Mouse (Mus musculus) MEL (cell line): Measurements from ENCODE around the gene Ube2cbp. TPM values are rescaled to one million over a fixed set of nuclear protein-coding genes. Genes with fewer than 3 reads are reported as not detected.

ENCODE experiments used
- DNase-seq: peaks from one replicate; pipeline ENCODE4 v3.0.0; 2011; ENCODE audit warnings: low read depth, low spot score
- H3K27ac ChIP-seq: 2 replicates; pipeline ENCODE4 v1.5.1; 2012; ENCODE audit warnings: low read depth, mild to moderate bottlenecking, control low read depth, low read length, moderate library complexity; ENCODE audit not compliant: control insufficient read depth
- H3K27me3 ChIP-seq, 2 experiments: fragments of 150-350 bp in 1 of 2; sonication (generic) in 1 of 2; 2 replicates each; pipeline ENCODE4 v1.6.1; 2012; ENCODE audit warnings: low read length in 2 of 2, mild to moderate bottlenecking in 2 of 2, improper control_type of control experiment in 1 of 2, moderate library complexity in 1 of 2; ENCODE audit not compliant: insufficient read depth in 2 of 2, control insufficient read depth in 1 of 2
- H3K36me3 ChIP-seq, 2 experiments: 2 replicates each; pipeline ENCODE4 v1.6.1; 2012 to 2014; ENCODE audit warnings: low read length in 2 of 2, improper control_type of control experiment in 1 of 2, inconsistent platforms in 1 of 2, mild to moderate bottlenecking in 1 of 2; ENCODE audit not compliant: insufficient read depth in 2 of 2, control insufficient read depth in 1 of 2
- H3K4me1 ChIP-seq, 2 experiments: fragments of 150-350 bp in 1 of 2; sonication (generic) in 1 of 2; 2 replicates each; pipeline ENCODE4 v1.6.1; 2012; ENCODE audit warnings: low read length in 2 of 2, improper control_type of control experiment in 1 of 2, mild to moderate bottlenecking in 1 of 2; ENCODE audit not compliant: insufficient read depth in 2 of 2, control insufficient read depth in 1 of 2
- H3K4me3 ChIP-seq, 2 experiments: fragments of 150-350 bp in 1 of 2; sonication (generic) in 1 of 2; 2 replicates each; pipeline ENCODE4 v1.5.1; 2012; ENCODE audit warnings: low read depth in 2 of 2, low read length in 2 of 2, mild to moderate bottlenecking in 2 of 2, moderate library complexity in 2 of 2, control low read depth in 1 of 2, improper control_type of control experiment in 1 of 2; ENCODE audit not compliant: control insufficient read depth in 1 of 2, insufficient read depth in 1 of 2
- H3K79me2 ChIP-seq: 2 replicates; pipeline ENCODE4 v1.6.1; 2012; ENCODE audit warnings: mild to moderate bottlenecking, low read length, moderate library complexity; ENCODE audit not compliant: control insufficient read depth, poor library complexity, insufficient read depth
- H3K9ac ChIP-seq: 2 replicates; pipeline ENCODE4 v1.6.1; 2012; ENCODE audit warnings: low read depth, mild to moderate bottlenecking, control low read depth, low read length, moderate library complexity; ENCODE audit not compliant: control insufficient read depth, poor library complexity, severe bottlenecking
- H3K9me3 ChIP-seq: fragments of 150-350 bp; sonication (generic); replicated peaks from 2 replicates; pipeline ENCODE4 v1.6.1; 2012; ENCODE audit warnings: mild to moderate bottlenecking, low read length, improper control_type of control experiment, moderate library complexity; ENCODE audit not compliant: insufficient read depth
- BHLHE40 ChIP-seq: IDR thresholded peaks from 2 replicates; pipeline ENCODE4 v1.6.1; 2012; ENCODE audit warnings: low read depth, mild to moderate bottlenecking, inconsistent platforms, low read length, improper control_type of control experiment, borderline replicate concordance
- CTCF ChIP-seq, 3 experiments: IDR thresholded peaks in 2 of 3; conservative IDR thresholded peaks in 1 of 3; 2 replicates each; pipeline ENCODE4 v1.5.1; 2011 to 2012; ENCODE audit warnings: low read length in 3 of 3, low read depth in 2 of 3, mild to moderate bottlenecking in 2 of 3, improper control_type of control experiment in 1 of 3, inconsistent platforms in 1 of 3, mixed read lengths in 1 of 3, moderate library complexity in 1 of 3; ENCODE audit not compliant: control insufficient read depth in 1 of 3, insufficient read depth in 1 of 3, poor library complexity in 1 of 3, severe bottlenecking in 1 of 3
- ETS1 ChIP-seq: IDR thresholded peaks from 2 replicates; pipeline ENCODE4 v1.6.1; 2012; ENCODE audit warnings: low read depth, mild to moderate bottlenecking, inconsistent platforms, low read length, improper control_type of control experiment, moderate library complexity
- GABPA ChIP-seq: IDR thresholded peaks from 2 replicates; pipeline ENCODE4 v1.6.1; 2012; ENCODE audit warnings: low read depth, mild to moderate bottlenecking, inconsistent platforms, low read length, improper control_type of control experiment, moderate library complexity
- GATA1 ChIP-seq: IDR thresholded peaks from 2 replicates; pipeline ENCODE4 v1.6.1; 2011; ENCODE audit warnings: low read depth, low read length, improper control_type of control experiment
- JUND ChIP-seq: IDR thresholded peaks from 2 replicates; pipeline ENCODE4 v1.6.1; 2011; ENCODE audit warnings: low read depth, mild to moderate bottlenecking, improper control_type of control experiment, low read length
- MAFK ChIP-seq: IDR thresholded peaks from 2 replicates; pipeline ENCODE4 v1.6.1; 2011; ENCODE audit warnings: low read depth, mild to moderate bottlenecking, low read length, improper control_type of control experiment, borderline replicate concordance
- MAZ ChIP-seq: IDR thresholded peaks from 2 replicates; pipeline ENCODE4 v1.6.1; 2012; ENCODE audit warnings: low read depth, mild to moderate bottlenecking, inconsistent platforms, low read length, improper control_type of control experiment
- MEF2A ChIP-seq: IDR thresholded peaks from 2 replicates; pipeline ENCODE4 v1.6.1; 2014; ENCODE audit warnings: low read depth, mild to moderate bottlenecking, inconsistent platforms, low read length, improper control_type of control experiment; ENCODE audit not compliant: poor library complexity, insufficient replicate concordance, severe bottlenecking; ENCODE audit errors: extremely low read depth
- MXI1 ChIP-seq: IDR thresholded peaks from 2 replicates; pipeline ENCODE4 v1.6.1; 2011; ENCODE audit warnings: mild to moderate bottlenecking, low read depth, low read length, improper control_type of control experiment
- MYB ChIP-seq: IDR thresholded peaks from 2 replicates; pipeline ENCODE4 v1.6.1; 2011; ENCODE audit warnings: mild to moderate bottlenecking, low read depth, low read length, improper control_type of control experiment
- NRF1 ChIP-seq: IDR thresholded peaks from 2 replicates; pipeline ENCODE4 v1.6.1; 2014; ENCODE audit warnings: low read depth, mild to moderate bottlenecking, inconsistent platforms, low read length, improper control_type of control experiment, moderate library complexity; ENCODE audit not compliant: poor library complexity, insufficient read depth, severe bottlenecking
- POLR2A ChIP-seq, 2 experiments: IDR thresholded peaks; 2 replicates each; pipeline ENCODE4 v1.6.1; 2011 to 2012; ENCODE audit warnings: low read length in 2 of 2, mild to moderate bottlenecking in 2 of 2, control low read depth in 1 of 2, improper control_type of control experiment in 1 of 2, low read depth in 1 of 2, moderate library complexity in 1 of 2; ENCODE audit not compliant: control insufficient read depth in 1 of 2, insufficient read depth in 1 of 2, poor library complexity in 1 of 2
- RAD21 ChIP-seq: IDR thresholded peaks from 2 replicates; pipeline ENCODE4 v1.6.1; 2011; ENCODE audit warnings: mild to moderate bottlenecking, low read depth, low read length, improper control_type of control experiment
- RCOR1 ChIP-seq: IDR thresholded peaks from 2 replicates; pipeline ENCODE4 v1.6.1; 2012; ENCODE audit warnings: low read depth, mild to moderate bottlenecking, inconsistent platforms, low read length, improper control_type of control experiment
- SIN3A ChIP-seq: IDR thresholded peaks from 2 replicates; pipeline ENCODE4 v1.6.1; 2012; ENCODE audit warnings: low read length, improper control_type of control experiment, inconsistent platforms
- USF1 ChIP-seq: IDR thresholded peaks from 2 replicates; pipeline ENCODE4 v1.6.1; 2014; ENCODE audit warnings: low read depth, mild to moderate bottlenecking, inconsistent platforms, low read length, improper control_type of control experiment, moderate library complexity
- USF2 ChIP-seq, 2 experiments: IDR thresholded peaks; 2 replicates each; pipeline ENCODE4 v1.6.1; 2011 to 2012; ENCODE audit warnings: improper control_type of control experiment in 2 of 2, low read length in 2 of 2, borderline replicate concordance in 1 of 2, inconsistent platforms in 1 of 2, low read depth in 1 of 2, mild to moderate bottlenecking in 1 of 2; ENCODE audit not compliant: insufficient read depth in 1 of 2
- ZKSCAN1 ChIP-seq: IDR thresholded peaks from 2 replicates; pipeline ENCODE4 v1.6.1; 2012; ENCODE audit warnings: low read depth, mild to moderate bottlenecking, inconsistent platforms, low read length, improper control_type of control experiment, moderate library complexity
- ZMIZ1 ChIP-seq: IDR thresholded peaks from 2 replicates; pipeline ENCODE4 v1.6.1; 2012; ENCODE audit warnings: low read depth, mild to moderate bottlenecking, inconsistent platforms, low read length, improper control_type of control experiment, moderate library complexity
- polyA plus RNA-seq, 2 experiments: library from polyadenylated mRNA; stranded (reverse) in 1 of 2; unstranded in 1 of 2; fragments of >175 nt in 1 of 2; fragments of >200 nt in 1 of 2; gene quantifications; 2 replicates each; pipeline versions ENCODE4 v1.2.1 to v1.2.4; 2012; ENCODE audit warnings: low replicate concordance in 2 of 2, low read depth in 1 of 2; ENCODE audit not compliant: insufficient read length in 2 of 2, insufficient read depth in 1 of 2, missing spikeins in 1 of 2
- total RNA-seq: library from RNA; depleted of rRNA; stranded (reverse); fragments of 300-350 nt; gene quantifications from 2 replicates; pipeline ENCODE4 v1.2.3, GENCODE M21; 2012; rRNA removed

Ube2cbp gene
- total and polyA plus RNA-seq, 3 experiments = 6.4 to 7.2 TPM; not detected in 1

DNA sequence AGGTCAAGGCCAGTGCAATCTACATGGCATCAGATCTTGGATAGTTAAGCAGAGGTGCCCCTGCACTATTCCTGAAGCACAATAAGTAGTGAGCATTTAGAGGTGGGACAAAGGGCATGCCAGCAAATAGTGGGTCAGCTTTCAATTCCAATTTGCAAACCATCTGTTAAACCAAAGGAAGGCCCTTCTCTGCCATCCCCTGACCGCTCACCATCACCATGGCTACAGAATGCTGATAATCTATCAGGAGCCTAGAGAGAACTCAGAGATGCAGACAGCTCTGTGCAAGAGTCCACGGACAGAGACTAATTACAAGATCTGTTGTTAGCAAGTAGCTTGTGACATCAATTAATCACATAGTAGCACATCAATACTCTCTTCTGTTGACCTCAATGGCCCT, 198.1 kb downstream of the Ube2cbp start:
- DNase-seq = no peak
- no peaks in the 10 kb centered on the region for H3K27me3 ChIP-seq

More for the DNA sequence above, 198.1 kb downstream of the Ube2cbp start:
- H3K4me3 ChIP-seq = no peak overlapping the region
- no peak overlapping the region for H3K9ac ChIP-seq
- no peak overlapping the region for H3K27ac ChIP-seq
- H3K36me3 ChIP-seq = no peaks in the 10 kb centered on the region
- no peaks in the 10 kb centered on the region for H3K79me2 ChIP-seq
- H3K4me1 ChIP-seq = no peaks in the 10 kb centered on the region
- no peaks in the 10 kb centered on the region for H3K9me3 ChIP-seq
- no peak for TF ChIP-seq MAZ
- no peak for TF ChIP-seq JUND
- no peak for TF ChIP-seq RCOR1
- TF ChIP-seq MEF2A = no peak
- no peak for TF ChIP-seq MAFK
- TF ChIP-seq POLR2A (IDR thresholded peaks at IDR 0.05; ENCODE audit: control insufficient read depth in 1 of 2, insufficient read depth in 1 of 2, low read depth in 1 of 2, low read length in 2 of 2, poor library complexity in 1 of 2) = no peak
- TF ChIP-seq ZMIZ1 = no peak
- TF ChIP-seq ZKSCAN1 = no peak
- no peak for TF ChIP-seq BHLHE40
- TF ChIP-seq RAD21 = no peak
- no peak for TF ChIP-seq GABPA
- no peak for TF ChIP-seq USF1
- TF ChIP-seq SIN3A = no peak
- TF ChIP-seq CTCF (IDR thresholded peaks at IDR 0.05 in 2 of 3, conservative IDR thresholded peaks at IDR 0.05 in 1 of 3; ENCODE audit: control insufficient read depth in 1 of 3, insufficient read depth in 1 of 3, low read depth in 2 of 3, low read length in 3 of 3, poor library complexity in 1 of 3, severe bottlenecking in 1 of 3) = no peak
- TF ChIP-seq GATA1 = no peak
- TF ChIP-seq ETS1 = no peak
- TF ChIP-seq MYB = no peak
- no peak for TF ChIP-seq MXI1
- TF ChIP-seq USF2 (IDR thresholded peaks at IDR 0.05; ENCODE audit: borderline replicate concordance in 1 of 2, insufficient read depth in 1 of 2, low read depth in 1 of 2, low read length in 2 of 2) = no peak
- TF ChIP-seq NRF1 = no peak

Other genes starting within 250 kb of the Ube2cbp start
- gene Dop1a, start 2.2 kb upstream of the Ube2cbp start, total RNA-seq = 14.6 and 15.0 TPM in 2 replicates
- 10 to 100 TPM in 1 of 2 experiments, not detected in 1; 16.8 TPM for gene Dop1a, start 2.2 kb upstream of the Ube2cbp start, polyA plus RNA-seq
- gene Pgm3, start 106.9 kb upstream of the Ube2cbp start, total RNA-seq = 10.2 and 10.3 TPM in 2 replicates
- 10 to 100 TPM in 1 of 2 experiments, not detected in 1; 10.9 TPM for gene Pgm3, start 106.9 kb upstream of the Ube2cbp start, polyA plus RNA-seq
- 0.92 and 1.2 TPM in 2 replicates for gene Rwdd2a, start 107.0 kb upstream of the Ube2cbp start, total RNA-seq
- gene Rwdd2a, start 107.0 kb upstream of the Ube2cbp start, polyA plus RNA-seq = 1 to 10 TPM in 1 of 2 experiments, not detected in 1; 2.4 TPM
- 7.1 and 12.1 TPM in 2 replicates for gene Me1, start 231.0 kb upstream of the Ube2cbp start, total RNA-seq
- 100 to 1,000 TPM in 1 of 2 experiments, 10 to 100 TPM in 1; 23.4 to 123 TPM for gene Me1, start 231.0 kb upstream of the Ube2cbp start, polyA plus RNA-seq